Mouse (Mus musculus) ES-Bruce4 (cell line): ENCODE results near the gene Gm3591. TPM values are rescaled to one million over a fixed set of nuclear protein-coding genes. Genes with fewer than 3 reads are reported as not detected.
"Not testable (repeated sequence)": the region's sequence is repeated elsewhere in the genome, so short reads cannot be mapped to it uniquely, and the experiment has no call there.

ENCODE experiments used
- H3K27ac ChIP-seq: 2 replicates; pipeline ENCODE4 v1.5.1; 2012; ENCODE audit warnings: low read length, inconsistent platforms; ENCODE audit not compliant: insufficient read depth
- H3K27me3 ChIP-seq: 2 replicates; pipeline ENCODE4 v1.6.1; 2012; ENCODE audit warnings: mild to moderate bottlenecking, low read length, inconsistent platforms; ENCODE audit not compliant: control insufficient read depth, poor library complexity, insufficient read depth, severe bottlenecking
- H3K36me3 ChIP-seq: 2 replicates; pipeline ENCODE4 v1.6.1; 2012; ENCODE audit warnings: inconsistent platforms, mild to moderate bottlenecking, low read length, moderate library complexity; ENCODE audit not compliant: control insufficient read depth, poor library complexity, insufficient read depth, severe bottlenecking
- H3K4me1 ChIP-seq: one replicate; pipeline ENCODE4 v1.8.1; 2011; ENCODE audit warnings: low read length; ENCODE audit not compliant: control insufficient read depth, insufficient read depth
- H3K4me3 ChIP-seq: 2 replicates; pipeline ENCODE4 v1.5.1; 2011; ENCODE audit warnings: low read depth, mild to moderate bottlenecking, low read length
- H3K9ac ChIP-seq: 2 replicates; pipeline ENCODE4 v1.6.1; 2012; ENCODE audit warnings: low read depth, mild to moderate bottlenecking, inconsistent platforms; ENCODE audit not compliant: poor library complexity, severe bottlenecking
- H3K9me3 ChIP-seq: replicated peaks from 2 replicates; pipeline ENCODE4 v1.6.1; 2012; ENCODE audit warnings: mild to moderate bottlenecking, low read length, inconsistent platforms; ENCODE audit not compliant: control insufficient read depth, poor library complexity, insufficient read depth, severe bottlenecking
- polyA plus RNA-seq: library from polyadenylated mRNA; stranded (reverse); fragments of >200 nt; gene quantifications from 2 replicates; pipeline ENCODE4 v1.2.4, GENCODE M21; 2011; ENCODE audit warnings: low read depth; ENCODE audit not compliant: missing spikeins, insufficient read depth, insufficient read length

Gm3591 gene
- 0.40 TPM in 1 of 2 replicates, not detected in the other for polyA plus RNA-seq

DNA sequence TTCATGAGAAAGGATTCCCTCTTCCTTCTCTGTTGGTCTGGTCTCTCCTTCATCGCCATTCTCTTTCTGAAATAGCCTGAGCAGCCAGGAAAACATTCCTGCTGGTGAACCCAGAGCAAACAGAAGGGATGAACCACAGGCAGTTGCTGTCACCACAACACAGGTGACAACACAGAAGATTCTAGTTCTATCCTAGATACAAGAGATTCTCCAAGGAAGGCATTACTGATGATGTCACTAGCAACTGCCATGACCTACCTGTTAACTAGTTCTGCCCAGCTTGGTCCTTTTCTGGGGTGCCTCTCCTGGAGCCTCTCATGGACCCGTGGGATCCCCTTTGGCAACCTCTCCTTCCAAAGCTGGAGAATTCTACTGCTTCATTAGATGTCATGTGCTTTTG is at the start of gene Gm3591:
TSS of gene Gm3591 (minus strand) at position 101 of the 400 bp plus-strand sequence.
- not testable (repeated sequence) for H3K36me3 ChIP-seq, H3K27ac ChIP-seq, H3K4me3 ChIP-seq, H3K4me1 ChIP-seq, H3K27me3 ChIP-seq, H3K9ac ChIP-seq, H3K9me3 ChIP-seq

DNA sequence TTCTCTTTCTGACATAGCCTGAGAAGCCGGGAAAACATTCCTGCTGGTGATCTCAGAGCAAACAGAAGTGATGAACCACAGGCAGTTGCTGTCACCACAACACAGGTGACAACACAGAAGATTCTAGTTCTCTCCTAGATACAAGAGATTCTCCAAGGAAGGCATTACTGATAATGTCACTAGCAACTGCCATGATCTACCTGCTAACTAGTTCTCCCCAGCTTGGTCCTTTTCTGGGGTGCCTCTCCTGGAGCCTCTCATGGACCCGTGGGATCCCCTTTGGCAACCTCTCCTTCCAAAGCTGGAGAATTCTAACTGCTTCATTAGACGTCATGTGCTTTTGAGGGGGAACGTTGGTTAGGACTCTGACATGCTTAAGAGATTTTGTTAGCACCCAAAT is 32.2 kb upstream of the Gm3591 start, which contains the start of gene Gm3594:
TSS of gene Gm3594 (minus strand) at position 101 of the 400 bp plus-strand sequence.
- H3K36me3 ChIP-seq, H3K4me3 ChIP-seq, H3K4me1 ChIP-seq, H3K9me3 ChIP-seq, H3K9ac ChIP-seq, H3K27ac ChIP-seq, H3K27me3 ChIP-seq: not testable (repeated sequence)

GRCm38 (mm10) chr14:6440774-6441173 is 28.5 kb upstream of the Gm3591 start:
- not testable (repeated sequence) for H3K9me3 ChIP-seq, H3K36me3 ChIP-seq, H3K27me3 ChIP-seq, H3K9ac ChIP-seq, H3K27ac ChIP-seq, H3K4me1 ChIP-seq, H3K4me3 ChIP-seq

- not testable (repeated sequence) for H3K4me1 ChIP-seq, H3K9me3 ChIP-seq, H3K9ac ChIP-seq, H3K27ac ChIP-seq, H3K4me3 ChIP-seq, H3K27me3 ChIP-seq, H3K36me3 ChIP-seq
Measured at GRCm38 (mm10) chr14:6440206-6440605, 27.9 kb upstream of the Gm3591 start.

DNA sequence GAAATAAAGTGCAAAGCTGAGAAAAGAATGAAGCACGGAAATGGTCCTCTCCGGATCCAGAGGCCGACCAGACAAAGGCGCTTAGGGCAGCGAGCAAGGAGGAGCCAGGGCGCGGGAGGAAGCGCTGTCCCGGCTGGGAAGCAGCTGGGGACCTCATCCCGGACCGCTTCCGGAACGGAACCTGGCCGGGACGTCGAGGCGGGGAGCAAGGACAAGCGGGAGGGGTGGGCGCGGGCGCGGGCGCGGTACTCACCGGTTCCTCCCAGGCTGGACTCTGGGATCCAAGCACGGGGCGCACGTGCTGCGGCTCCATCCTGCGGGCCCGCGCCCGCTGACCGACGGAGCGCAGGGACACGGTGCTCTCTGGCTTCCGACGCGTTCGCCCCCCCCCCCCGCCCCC is 14.5 kb upstream of the Gm3591 start:
- not testable (repeated sequence) for H3K36me3 ChIP-seq, H3K27ac ChIP-seq, H3K4me3 ChIP-seq, H3K9ac ChIP-seq, H3K9me3 ChIP-seq, H3K27me3 ChIP-seq, H3K4me1 ChIP-seq

- not testable (repeated sequence) for H3K27ac ChIP-seq, H3K9me3 ChIP-seq, H3K4me1 ChIP-seq, H3K4me3 ChIP-seq, H3K9ac ChIP-seq, H3K27me3 ChIP-seq, H3K36me3 ChIP-seq
Measured at GRCm38 (mm10) chr14:6426353-6426752, 14.1 kb upstream of the Gm3591 start.

- not testable (repeated sequence) for H3K36me3 ChIP-seq, H3K27ac ChIP-seq, H3K9me3 ChIP-seq, H3K9ac ChIP-seq, H3K4me3 ChIP-seq, H3K4me1 ChIP-seq, H3K27me3 ChIP-seq
Measured at GRCm38 (mm10) chr14:6390219-6390618, 22.1 kb downstream of the Gm3591 start, which contains the start of gene Gm16440. Gene Gm16440 (minus strand): TSS chr14:6390319.

Other genes with a start within 250 kb of the Gm3591 start
- gene Gm21560, start 193.2 kb downstream of the Gm3591 start, polyA plus RNA-seq = not detected in 2 replicates
- 0.64 and 1.7 TPM in 2 replicates for gene Gm3411, start 125.2 kb downstream of the Gm3591 start, polyA plus RNA-seq
- not detected in 2 replicates for gene Gm21103, start 107.6 kb downstream of the Gm3591 start, polyA plus RNA-seq
- not detected in 2 replicates for gene Gm3618, start 68.8 kb downstream of the Gm3591 start, polyA plus RNA-seq
- not detected in 2 replicates for gene Gm16440, start 22.2 kb downstream of the Gm3591 start, polyA plus RNA-seq
- not detected in 2 replicates for gene Gm3594, start 32.1 kb upstream of the Gm3591 start, polyA plus RNA-seq
- gene Gm8356, start 124.8 kb upstream of the Gm3591 start, polyA plus RNA-seq = not detected in 2 replicates
- gene Gm3629, start 178.1 kb upstream of the Gm3591 start, polyA plus RNA-seq = not detected in 2 replicates
- not detected in 2 replicates for gene Gm3460, start 209.9 kb upstream of the Gm3591 start, polyA plus RNA-seq